Mouse (Mus musculus) urinary bladder, postnatal 14 days (tissue): ENCODE data around the gene Kti12.

Source experiments
- DNase-seq: peaks from one replicate; pipeline ENCODE4 v3.0.0; 2021; ENCODE audit warnings: low spot score

Gene Kti12

GRCm38 (mm10) chr4:108847715-108848504 lies at the start of gene Kti12:
Gene Kti12, plus strand, starts transcription at chr4:108847785.
- peak; percentile 83 for DNase-seq

GRCm38 (mm10) chr4:108798083-108798830 lies 49.3 kb upstream of the Kti12 start:
- DNase-seq = peak; percentile 76

DNA sequence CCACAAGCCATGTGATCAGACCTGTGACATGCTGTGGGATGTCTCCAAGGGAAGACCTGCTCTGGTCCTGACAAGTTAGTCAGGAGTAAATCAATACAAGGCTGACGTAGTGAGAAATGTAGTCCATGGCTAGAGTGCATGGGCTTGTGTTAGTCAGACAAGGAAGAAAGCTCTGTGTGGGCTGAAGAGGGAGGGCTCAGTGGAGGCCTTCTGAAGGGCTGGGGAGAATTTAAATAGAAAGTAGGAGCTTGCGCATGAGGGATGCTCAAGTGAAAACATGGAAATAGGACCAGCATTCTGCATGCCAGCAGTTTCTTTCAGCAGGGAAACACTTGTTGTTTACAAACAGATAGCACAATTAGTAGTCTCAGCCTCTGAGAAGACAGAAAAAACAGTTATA lies 44.0 kb upstream of the Kti12 start:
- no peak for DNase-seq

GRCm38 (mm10) chr4:108811142-108811541 lies 36.4 kb upstream of the Kti12 start:
- DNase-seq = no peak

DNA sequence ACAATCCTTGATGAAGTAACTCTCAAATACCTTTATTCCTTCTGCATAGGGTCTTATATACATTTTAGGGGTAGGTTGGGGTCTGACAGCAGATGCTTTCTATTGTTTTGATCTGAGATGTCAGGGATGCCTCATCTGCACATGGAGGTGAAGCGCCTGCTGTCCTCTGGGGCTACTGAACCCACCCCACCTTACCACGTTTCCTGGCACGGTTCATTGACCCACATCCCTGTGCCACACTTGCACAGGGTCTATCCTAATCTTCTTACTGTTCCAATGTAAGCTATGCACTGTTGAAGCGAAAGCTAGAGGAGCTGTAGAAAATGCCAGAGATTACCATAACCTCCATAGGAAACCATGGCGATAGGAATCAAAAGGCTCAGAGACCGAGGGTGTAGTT lies 36.0 kb upstream of the Kti12 start:
- no peak for DNase-seq

DNA sequence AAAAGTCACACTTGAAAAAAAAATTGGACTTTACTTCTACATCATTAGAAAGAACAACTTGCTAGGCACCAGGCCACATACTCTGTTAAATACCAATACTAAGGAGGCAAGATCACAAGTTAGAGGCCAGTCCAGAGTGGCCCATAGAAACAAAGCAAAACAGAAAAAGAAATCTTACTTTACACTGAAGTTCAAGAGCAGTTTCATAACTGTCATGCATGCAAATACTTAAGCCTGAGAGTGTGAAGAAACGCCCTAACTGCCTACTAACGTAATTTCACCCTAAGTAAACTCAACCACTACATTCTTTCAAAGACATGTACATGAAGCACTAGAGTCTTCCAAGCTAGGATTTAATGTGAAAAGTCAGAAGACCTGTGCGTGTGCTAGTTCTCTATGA lies 21.9 kb upstream of the Kti12 start:
- DNase-seq = no peak

- no peak for DNase-seq
Observed at GRCm38 (mm10) chr4:108826096-108826495, 21.5 kb upstream of the Kti12 start.

- no peak for DNase-seq
Observed at GRCm38 (mm10) chr4:108826643-108827042, 20.9 kb upstream of the Kti12 start.

GRCm38 (mm10) chr4:108830698-108831097 lies 16.9 kb upstream of the Kti12 start:
- no peak for DNase-seq

- DNase-seq = peak; percentile 90
Observed at GRCm38 (mm10) chr4:108832916-108833827, 14.4 kb upstream of the Kti12 start, which contains the start of gene Btf3l4. Gene Btf3l4, minus strand, starts transcription at chr4:108833614.

DNA sequence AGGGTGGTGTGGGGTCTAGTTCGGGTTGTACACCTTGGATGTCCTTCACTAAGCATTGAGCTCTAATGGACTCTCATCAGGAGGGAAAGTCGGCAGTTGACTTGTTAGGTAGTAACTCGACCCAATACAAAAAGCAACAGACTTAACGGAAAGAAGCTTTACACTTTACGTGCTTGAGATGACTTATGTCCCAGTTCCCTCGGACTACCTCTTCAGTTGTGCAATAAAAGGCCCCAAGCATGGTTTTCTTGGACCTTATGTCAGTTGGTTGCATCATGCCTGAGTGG lies 13.8 kb upstream of the Kti12 start:
- DNase-seq = no peak

- DNase-seq = peak; percentile 86
Observed at GRCm38 (mm10) chr4:108834115-108834970, 13.2 kb upstream of the Kti12 start, which contains the start of gene Txndc12. Gene Txndc12, plus strand, starts transcription at chr4:108834601.

GRCm38 (mm10) chr4:108834971-108835311 lies 12.6 kb upstream of the Kti12 start:
- DNase-seq = no peak

DNA sequence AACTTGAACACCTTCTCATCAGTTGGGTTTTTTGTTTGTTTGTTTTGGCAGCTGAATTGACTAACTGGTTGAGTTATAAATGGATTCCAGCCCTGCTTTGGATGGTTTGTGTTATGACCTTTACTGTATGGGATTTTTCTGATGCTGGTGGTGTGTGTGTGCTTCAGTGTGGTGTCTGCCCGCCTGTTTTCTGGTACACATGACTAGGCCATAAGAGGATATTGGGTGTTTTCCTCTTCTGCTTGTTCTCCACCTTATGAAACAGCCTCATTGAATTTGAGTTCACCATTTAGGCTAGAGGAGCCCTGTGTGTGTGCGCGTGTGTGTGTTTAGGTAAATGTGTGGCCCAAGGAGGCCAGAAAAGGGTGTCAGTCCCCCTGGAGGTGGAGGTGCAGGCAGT lies 12.1 kb upstream of the Kti12 start:
- DNase-seq = no peak

GRCm38 (mm10) chr4:108838031-108838430 lies 9.6 kb upstream of the Kti12 start:
- DNase-seq = no peak

DNA sequence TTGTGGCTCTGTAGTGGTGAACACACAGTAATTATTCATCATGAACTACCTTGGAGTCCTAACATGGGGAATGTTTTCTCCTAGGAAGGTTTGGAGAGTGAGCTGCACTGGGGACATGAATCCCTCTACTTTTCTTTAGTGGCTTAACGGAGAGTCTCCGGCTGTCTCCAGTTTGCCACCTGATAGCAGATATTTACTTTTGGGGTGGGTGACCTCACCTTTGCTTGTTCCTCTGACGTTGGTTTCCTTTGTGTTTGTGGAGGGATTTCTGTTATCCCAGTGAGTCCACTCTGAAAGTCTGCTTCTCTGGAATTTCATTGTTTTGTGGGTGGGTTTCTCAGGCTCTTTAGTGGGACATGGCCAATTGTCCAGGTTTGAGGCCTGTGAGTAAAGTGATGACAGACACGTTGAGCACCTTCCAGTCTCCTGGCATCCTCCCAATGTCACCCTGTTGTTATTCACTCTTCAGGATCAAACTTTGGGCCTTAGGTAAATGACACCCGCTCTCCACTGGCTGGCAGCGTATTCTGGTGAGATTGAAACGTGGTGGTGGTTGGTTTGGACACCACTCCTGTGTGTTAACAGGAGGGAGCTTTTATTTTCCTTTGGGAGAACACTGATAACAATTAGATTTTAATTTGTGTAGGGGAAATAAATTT lies 5.5 kb upstream of the Kti12 start:
- DNase-seq = no peak

- no peak for DNase-seq
Observed at GRCm38 (mm10) chr4:108843336-108843735, 4.2 kb upstream of the Kti12 start.

DNA sequence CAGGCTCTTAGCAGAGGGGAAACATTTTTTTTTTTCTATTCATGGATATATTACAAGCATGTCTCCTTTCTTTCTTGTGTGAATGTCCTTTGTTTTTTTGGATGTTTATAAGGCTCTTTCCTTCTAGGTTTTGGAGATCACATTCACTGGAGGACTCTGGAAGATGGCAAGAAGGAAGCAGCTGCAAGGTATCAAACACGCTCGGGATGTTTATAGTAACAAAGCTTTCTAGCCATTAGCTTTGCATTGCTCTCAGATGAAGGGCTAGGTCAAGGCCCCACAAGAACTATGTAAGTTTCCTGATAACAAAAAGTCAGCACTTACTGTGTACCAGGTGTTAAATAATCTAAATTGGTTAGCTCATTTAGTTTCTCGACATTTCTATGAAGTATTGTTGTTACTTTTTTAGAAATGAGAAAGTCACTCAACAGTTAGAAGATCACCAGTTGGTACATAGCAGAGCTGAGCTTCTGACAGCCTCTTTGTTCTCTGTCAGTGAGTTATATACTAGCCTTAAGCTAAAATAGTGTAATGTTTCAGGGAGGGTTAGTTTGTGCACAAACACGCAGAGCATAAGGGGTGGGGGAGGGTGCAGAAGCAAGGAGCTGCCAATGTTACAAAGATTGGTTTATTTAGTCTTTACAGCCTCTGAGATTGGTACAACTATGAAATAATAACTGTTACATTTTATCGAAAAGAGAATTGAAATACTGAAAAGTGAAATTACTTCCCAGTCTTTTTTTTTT lies 1.6 kb upstream of the Kti12 start:
- DNase-seq = no peak

GRCm38 (mm10) chr4:108848505-108848848 lies 892 bp downstream of the Kti12 start, which contains the start of gene A730015C16Rik:
Gene A730015C16Rik, minus strand, starts transcription at chr4:108848619.
- DNase-seq = peak; percentile 8

GRCm38 (mm10) chr4:108866806-108867205 lies 19.2 kb downstream of the Kti12 start:
- no peak for DNase-seq
